Mouse (Mus musculus) olfactory bulb, adult 2 months (tissue): ENCODE data around the gene Hspb11. TPM values are rescaled to one million over a fixed set of nuclear protein-coding genes. Genes with fewer than 3 reads are reported as not detected.

Experiments used
- H3K27ac ChIP-seq: fragments of 200-500 bp; 2 replicates; pipeline ENCODE4 v1.5.1; 2012; ENCODE audit warnings: low read depth, low read length; ENCODE audit not compliant: insufficient read depth
- H3K4me1 ChIP-seq: fragments of 200-500 bp; 2 replicates; pipeline ENCODE4 v1.6.1; 2012; ENCODE audit warnings: low read length; ENCODE audit not compliant: control insufficient read depth, insufficient read depth
- H3K4me3 ChIP-seq: fragments of 200-500 bp; 2 replicates; pipeline ENCODE4 v1.5.1; 2012; ENCODE audit warnings: mild to moderate bottlenecking, low read depth, low read length, moderate library complexity; ENCODE audit not compliant: insufficient read depth
- CTCF ChIP-seq: fragments of 200-500 bp; IDR thresholded peaks from 2 replicates; pipeline ENCODE4 v1.5.1; 2012; ENCODE audit warnings: low read depth, mild to moderate bottlenecking, low read length, moderate library complexity; ENCODE audit not compliant: insufficient read depth
- POLR2A ChIP-seq: fragments of 200-500 bp; IDR thresholded peaks from 2 replicates; pipeline ENCODE4 v1.6.1; 2012; ENCODE audit warnings: mild to moderate bottlenecking, low read depth, low read length, moderate library complexity; ENCODE audit not compliant: insufficient read depth
- WGBS: fragments of 180-500 bp; shearing (Covaris S2); methylation state at CpG from one replicate; pipeline ENCODE4 v1.1.7; 2018; 5-methylcytosine and 5-hydroxymethylcytosine counted together
- polyA plus RNA-seq: library from polyadenylated mRNA; stranded (reverse); fragments of >200 nt; gene quantifications from 2 replicates; pipeline ENCODE4 v1.2.4, GENCODE M21; 2012; ENCODE audit warnings: low replicate concordance; ENCODE audit not compliant: missing spikeins, insufficient read depth, insufficient read length

The Hspb11 gene
- polyA plus RNA-seq: not detected in 2 replicates

GRCm38 (mm10) chr4:107253125-107254091 lies at the start of gene Hspb11, which contains the start of gene Lrrc42:
Hspb11 (plus strand) TSS chr4:107253593.
Lrrc42 (minus strand) TSS chr4:107253532.
- no peak for TF ChIP-seq CTCF
- TF ChIP-seq POLR2A: no peak
- Histone ChIP-seq H3K4me1 (peaks cover 10% of the 10 kb centered on the region), H3K4me3 (peak within 1 kb of the TSS; percentile 98), H3K27ac (peak within 1 kb of the TSS; percentile 73)
- 1% methylated on average over 100 of the region's 101 CpGs for WGBS

- 90% methylated on average over 2 of the region's 2 CpGs for WGBS
- H3K4me1 ChIP-seq: no peaks in the 10 kb centered on the region
- H3K4me3 ChIP-seq: no peak overlapping the region
- H3K27ac ChIP-seq: no peak overlapping the region
- TF ChIP-seq POLR2A (no peak), CTCF (no peak)
These were observed 46.4 kb upstream of the Hspb11 start for GRCm38 (mm10) chr4:107207016-107207415.

- 89% methylated on average over 3 of the region's 3 CpGs for WGBS
- H3K4me1 ChIP-seq: no peaks in the 10 kb centered on the region
- no peak for TF ChIP-seq POLR2A
- TF ChIP-seq CTCF: no peak
- no peak within 1 kb of the TSS for H3K27ac ChIP-seq
- H3K4me3 ChIP-seq: no peak within 1 kb of the TSS
These were observed 44.5 kb upstream of the Hspb11 start, which contains the start of gene Ldlrad1 for GRCm38 (mm10) chr4:107208880-107209279. Ldlrad1 (plus strand) TSS chr4:107209180.

GRCm38 (mm10) chr4:107210483-107211097 lies 42.8 kb upstream of the Hspb11 start:
- WGBS: 92% methylated on average over 5 of the region's 5 CpGs
- Histone ChIP-seq H3K4me3 (no peak overlapping the region), H3K4me1 (no peaks in the 10 kb centered on the region), H3K27ac (no peak overlapping the region)
- TF ChIP-seq CTCF (no peak), POLR2A (no peak)

- no peak overlapping the region for H3K27ac ChIP-seq
- no peak overlapping the region for H3K4me3 ChIP-seq
- WGBS: 56% methylated on average over 4 of the region's 4 CpGs
- no peak for TF ChIP-seq POLR2A
- TF ChIP-seq CTCF: no peak
- no peaks in the 10 kb centered on the region for H3K4me1 ChIP-seq
These were observed 41.9 kb upstream of the Hspb11 start for GRCm38 (mm10) chr4:107211465-107211864.

- WGBS: 88% methylated on average over 5 of the region's 5 CpGs
- H3K4me3 ChIP-seq: no peak overlapping the region
These were observed 41.5 kb upstream of the Hspb11 start for GRCm38 (mm10) chr4:107211936-107212335.

GRCm38 (mm10) chr4:107213279-107214011 lies 39.9 kb upstream of the Hspb11 start:
- no peak for TF ChIP-seq POLR2A
- TF ChIP-seq CTCF: no peak
- Histone ChIP-seq H3K27ac (no peak overlapping the region), H3K4me3 (no peak overlapping the region), H3K4me1 (no peaks in the 10 kb centered on the region)
- 74% methylated on average over 12 of the region's 12 CpGs for WGBS

More at GRCm38 (mm10) chr4:107211936-107212335, 41.5 kb upstream of the Hspb11 start:
- Histone ChIP-seq H3K4me1 (no peaks in the 10 kb centered on the region), H3K27ac (no peak overlapping the region)
- TF ChIP-seq POLR2A (no peak), CTCF (no peak)

- no peak overlapping the region for H3K27ac ChIP-seq
- H3K4me3 ChIP-seq: no peak overlapping the region
- WGBS: 89% methylated on average over 9 of the region's 9 CpGs
- no peaks in the 10 kb centered on the region for H3K4me1 ChIP-seq
- TF ChIP-seq CTCF (no peak), POLR2A (no peak)
These were observed 35.8 kb upstream of the Hspb11 start for GRCm38 (mm10) chr4:107217574-107217973.
